Mouse (Mus musculus): ENCODE measurements around the gene Tmem204. TPM values are rescaled to one million over a fixed set of nuclear protein-coding genes. Genes with fewer than 3 reads are reported as not detected.

Gene Tmem204
- polyA plus RNA-seq, 1 experiment from 2014 or later = 29.8 TPM

DNA sequence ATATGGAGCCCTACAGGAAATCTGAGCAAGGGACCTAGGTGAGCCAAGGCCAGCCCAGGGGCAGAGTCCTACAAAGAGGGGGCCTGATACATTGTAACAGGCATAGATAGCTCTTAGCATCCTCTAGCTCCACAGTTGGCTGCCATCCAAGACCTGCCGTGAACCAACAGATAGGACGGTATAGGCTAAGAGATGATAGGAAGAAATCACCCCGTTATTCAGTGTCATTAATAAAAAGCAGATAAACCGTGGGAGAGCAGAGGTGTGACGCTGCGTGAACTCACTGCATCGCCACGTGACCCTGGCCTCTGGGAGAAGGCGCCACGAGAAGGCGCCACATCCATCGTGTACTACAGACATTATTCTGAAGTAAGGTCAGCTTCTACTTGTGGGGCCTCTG, 19.5 kb downstream of the Tmem204 start:
- H3K9ac ChIP-seq = no peak overlapping the region
- no peak overlapping the region for H3K4me3 ChIP-seq (replicated peaks)
- H3K4me1 ChIP-seq = no peaks in the 10 kb centered on the region
- no peak for ATAC-seq (ENCODE audit: insufficient number of reproducible peaks, low FRiP score, low TSS enrichment, low read depth)
- peaks cover 34% of the 10 kb centered on the region for H3K36me3 ChIP-seq
- no peak overlapping the region for H3K4me2 ChIP-seq (replicated peaks)
- 0 out of 2 replicates have a peak overlapping the region, but pooled peaks have one; percentile 11 for H3K27ac ChIP-seq (replicated peaks)
- no peaks in the 10 kb centered on the region for H3K9me3 ChIP-seq (replicated peaks)
- no peaks in the 10 kb centered on the region for H3K27me3 ChIP-seq
- WGBS = 88% methylated on average over 12 of the region's 12 CpGs

GRCm38 (mm10) chr17:25063261-25063660, 20.1 kb downstream of the Tmem204 start:
- H3K27ac ChIP-seq (replicated peaks) = no peak overlapping the region
- no peak overlapping the region for H3K4me2 ChIP-seq (replicated peaks)
- 66% methylated on average over 4 of the region's 4 CpGs for WGBS
- no peaks in the 10 kb centered on the region for H3K4me1 ChIP-seq
- peaks cover 38% of the 10 kb centered on the region for H3K36me3 ChIP-seq
- no peak for ATAC-seq (ENCODE audit: insufficient number of reproducible peaks, low FRiP score, low TSS enrichment, low read depth)
- H3K9me3 ChIP-seq (replicated peaks) = no peaks in the 10 kb centered on the region
- no peak overlapping the region for H3K9ac ChIP-seq
- no peak overlapping the region for H3K4me3 ChIP-seq (replicated peaks)
- H3K27me3 ChIP-seq = no peaks in the 10 kb centered on the region

DNA sequence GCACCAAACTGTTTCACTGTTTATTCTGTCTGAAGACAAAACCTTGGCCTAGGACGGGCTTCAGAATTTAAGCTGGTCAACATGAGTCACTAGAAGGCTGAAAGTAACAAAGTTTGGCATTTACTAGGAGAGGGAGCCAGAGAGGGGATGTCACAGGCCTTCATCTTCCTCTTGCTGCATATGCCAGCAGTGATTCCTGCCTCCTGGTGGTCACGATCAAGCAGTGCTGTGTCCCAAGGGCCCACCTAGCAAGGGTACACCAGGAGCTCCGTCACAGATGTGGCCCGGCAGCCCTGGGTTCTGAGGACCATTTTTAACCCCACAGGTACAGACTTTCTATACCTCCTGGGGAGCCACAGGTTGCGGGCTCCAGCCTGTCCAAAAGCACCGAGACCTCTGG, 26.4 kb downstream of the Tmem204 start:
- Histone ChIP-seq H3K27ac (replicated peaks) (no peak overlapping the region), H3K9ac (no peak overlapping the region), H3K4me2 (replicated peaks) (no peak overlapping the region), H3K4me1 (no peaks in the 10 kb centered on the region), H3K4me3 (replicated peaks) (no peak overlapping the region), H3K27me3 (no peaks in the 10 kb centered on the region), H3K36me3 (peaks cover 55% of the 10 kb centered on the region), H3K9me3 (replicated peaks) (no peaks in the 10 kb centered on the region)
- ATAC-seq (ENCODE audit: insufficient number of reproducible peaks, low FRiP score, low TSS enrichment, low read depth) = no peak
- WGBS = 78% methylated on average over 6 of the region's 6 CpGs

- no peaks in the 10 kb centered on the region for H3K9me3 ChIP-seq (replicated peaks)
- no peaks in the 10 kb centered on the region for H3K4me1 ChIP-seq
- no peak overlapping the region for H3K9ac ChIP-seq
- H3K4me2 ChIP-seq (replicated peaks) = no peak overlapping the region
- H3K36me3 ChIP-seq = peaks cover 52% of the 10 kb centered on the region
- 80% methylated on average over 9 of the region's 9 CpGs for WGBS
- H3K27me3 ChIP-seq = no peaks in the 10 kb centered on the region
- no peak for ATAC-seq (ENCODE audit: insufficient number of reproducible peaks, low FRiP score, low TSS enrichment, low read depth)
- no peak overlapping the region for H3K27ac ChIP-seq (replicated peaks)
- H3K4me3 ChIP-seq (replicated peaks) = no peak overlapping the region
These were observed 30.1 kb downstream of the Tmem204 start for GRCm38 (mm10) chr17:25053274-25053673.

- H3K4me2 ChIP-seq (replicated peaks) = no peak overlapping the region
- no peaks in the 10 kb centered on the region for H3K4me1 ChIP-seq
- no peak overlapping the region for H3K9ac ChIP-seq
- H3K27me3 ChIP-seq = no peaks in the 10 kb centered on the region
- H3K9me3 ChIP-seq (replicated peaks) = no peaks in the 10 kb centered on the region
- WGBS = 84% methylated on average over 6 of the region's 6 CpGs
- no peak for ATAC-seq (ENCODE audit: insufficient number of reproducible peaks, low FRiP score, low TSS enrichment, low read depth)
- H3K4me3 ChIP-seq (replicated peaks) = no peak overlapping the region
- H3K36me3 ChIP-seq = peaks cover 33% of the 10 kb centered on the region
- H3K27ac ChIP-seq (replicated peaks) = no peak overlapping the region
These were observed 36.2 kb downstream of the Tmem204 start for GRCm38 (mm10) chr17:25047143-25047542.

DNA sequence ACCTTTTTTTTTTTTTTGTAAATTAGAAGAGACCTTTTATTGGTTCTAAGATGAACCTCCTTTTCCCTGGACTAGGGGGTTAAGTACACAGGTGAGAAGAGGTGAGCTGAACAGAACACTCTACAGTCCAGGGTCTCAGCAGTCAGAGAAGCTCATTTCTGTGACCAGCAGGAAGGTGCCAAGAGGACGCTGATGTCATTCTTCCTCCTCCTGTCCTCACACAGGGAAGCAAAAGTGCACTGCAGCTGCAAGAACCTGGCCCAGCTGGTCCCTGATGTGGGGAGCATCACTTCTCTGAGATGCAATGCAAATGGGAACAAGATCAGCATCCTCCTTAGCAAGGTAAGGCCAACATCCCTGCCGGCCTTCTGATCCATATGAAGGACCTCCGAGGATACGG, 38.1 kb downstream of the Tmem204 start:
- ATAC-seq (ENCODE audit: insufficient number of reproducible peaks, low FRiP score, low TSS enrichment, low read depth) = no peak

GRCm38 (mm10) chr17:25044879-25045278, 38.5 kb downstream of the Tmem204 start:
- 61% methylated on average over 7 of the region's 7 CpGs for WGBS
- peaks cover 24% of the 10 kb centered on the region for H3K36me3 ChIP-seq
- no peak overlapping the region for H3K9ac ChIP-seq
- H3K27ac ChIP-seq (replicated peaks) = no peak overlapping the region
- H3K4me1 ChIP-seq = no peaks in the 10 kb centered on the region
- no peaks in the 10 kb centered on the region for H3K9me3 ChIP-seq (replicated peaks)
- no peak overlapping the region for H3K4me3 ChIP-seq (replicated peaks)
- no peaks in the 10 kb centered on the region for H3K27me3 ChIP-seq
- no peak for ATAC-seq (ENCODE audit: insufficient number of reproducible peaks, low FRiP score, low TSS enrichment, low read depth)
- no peak overlapping the region for H3K4me2 ChIP-seq (replicated peaks)

More for the DNA sequence above, 38.1 kb downstream of the Tmem204 start:
- H3K4me1 ChIP-seq = no peaks in the 10 kb centered on the region
- no peak overlapping the region for H3K27ac ChIP-seq (replicated peaks)
- no peak overlapping the region for H3K4me2 ChIP-seq (replicated peaks)
- H3K9ac ChIP-seq = no peak overlapping the region
- no peaks in the 10 kb centered on the region for H3K9me3 ChIP-seq (replicated peaks)
- H3K4me3 ChIP-seq (replicated peaks) = no peak overlapping the region
- no peaks in the 10 kb centered on the region for H3K27me3 ChIP-seq
- 83% methylated on average over 4 of the region's 4 CpGs for WGBS
- peaks cover 23% of the 10 kb centered on the region; the same call in 1 of the 2 replicates for H3K36me3 ChIP-seq

DNA sequence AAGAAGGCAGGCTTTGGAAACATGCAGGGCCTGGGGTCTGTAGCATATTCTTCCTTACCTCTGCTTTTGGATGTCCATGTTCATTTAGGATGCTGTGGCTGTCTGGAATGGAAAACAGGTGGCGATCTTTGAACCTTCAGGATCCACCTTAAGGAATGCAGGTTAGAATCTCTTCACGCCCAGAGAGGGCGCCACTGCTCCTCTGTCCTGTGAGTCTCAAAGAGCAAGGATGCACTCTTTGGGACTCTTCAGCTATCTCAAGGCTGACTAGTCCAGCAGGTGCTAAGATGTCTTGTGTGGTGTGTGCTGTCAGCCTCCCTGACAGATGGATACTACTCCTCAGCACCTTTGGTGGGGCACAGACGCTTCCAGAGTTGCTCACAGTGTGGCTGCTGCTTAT, 47.2 kb downstream of the Tmem204 start:
- H3K4me2 ChIP-seq (replicated peaks) = no peak overlapping the region
- H3K36me3 ChIP-seq = peaks cover 61% of the 10 kb centered on the region
- H3K9ac ChIP-seq = no peak overlapping the region
- H3K9me3 ChIP-seq (replicated peaks) = no peaks in the 10 kb centered on the region
- ATAC-seq (ENCODE audit: insufficient number of reproducible peaks, low FRiP score, low TSS enrichment, low read depth) = no peak
- H3K4me1 ChIP-seq = no peaks in the 10 kb centered on the region
- H3K27me3 ChIP-seq = no peaks in the 10 kb centered on the region
- 63% methylated on average over 4 of the region's 4 CpGs for WGBS
- no peak overlapping the region for H3K27ac ChIP-seq (replicated peaks)
- H3K4me3 ChIP-seq (replicated peaks) = no peak overlapping the region

- H3K27ac ChIP-seq (replicated peaks) = peak overlapping the region; percentile 89
- WGBS = under 1% methylated on average over 55 of the region's 55 CpGs
- peak overlapping the region; percentile 71 for H3K9ac ChIP-seq
- H3K9me3 ChIP-seq (replicated peaks) = no peaks in the 10 kb centered on the region
- ATAC-seq (ENCODE audit: insufficient number of reproducible peaks, low FRiP score, low TSS enrichment, low read depth) = peak; percentile 85
- no peaks in the 10 kb centered on the region for H3K27me3 ChIP-seq
- peak overlapping the region; percentile 89 for H3K4me2 ChIP-seq (replicated peaks)
- peaks cover 18% of the 10 kb centered on the region for H3K36me3 ChIP-seq
- H3K4me1 ChIP-seq = peaks cover 17% of the 10 kb centered on the region; the same call in 1 of the 2 replicates
- peak overlapping the region; percentile 99 for H3K4me3 ChIP-seq (replicated peaks)
These were observed 66.9 kb downstream of the Tmem204 start for GRCm38 (mm10) chr17:25016292-25017132.

GRCm38 (mm10) chr17:25015655-25016291, 67.6 kb downstream of the Tmem204 start, which contains the start of the genes Cramp1l and Ift140:
TSS of gene Cramp1l (minus strand) at chr17:25015788.
TSS of gene Ift140 (plus strand) at chr17:25016085.
- Histone ChIP-seq H3K4me2 (replicated peaks) (peak within 1 kb of the TSS; percentile 95), H3K27ac (replicated peaks) (peak within 1 kb of the TSS; percentile 89), H3K27me3 (no peaks in the 10 kb centered on the region), H3K9me3 (replicated peaks) (no peaks in the 10 kb centered on the region), H3K4me3 (replicated peaks) (peak within 1 kb of the TSS; percentile 99), H3K4me1 (peaks cover 17% of the 10 kb centered on the region; the same call in 1 of the 2 replicates), H3K9ac (peak within 1 kb of the TSS; percentile 90), H3K36me3 (peaks cover 25% of the 10 kb centered on the region)
- ATAC-seq (ENCODE audit: insufficient number of reproducible peaks, low FRiP score, low TSS enrichment, low read depth) = peak; percentile 98
- WGBS = under 1% methylated on average over 62 of the region's 62 CpGs

GRCm38 (mm10) chr17:25014841-25015570, 68.4 kb downstream of the Tmem204 start:
- ATAC-seq (ENCODE audit: insufficient number of reproducible peaks, low FRiP score, low TSS enrichment, low read depth) = peak; percentile 5; the same call in 1 of the 2 replicates
- Histone ChIP-seq H3K4me1 (peaks cover 17% of the 10 kb centered on the region; the same call in 1 of the 2 replicates), H3K27ac (replicated peaks) (peak overlapping the region; percentile 86), H3K4me2 (replicated peaks) (peak overlapping the region; percentile 95), H3K9ac (peak overlapping the region; percentile 90), H3K4me3 (replicated peaks) (peak overlapping the region; percentile 99), H3K27me3 (no peaks in the 10 kb centered on the region), H3K9me3 (replicated peaks) (no peaks in the 10 kb centered on the region), H3K36me3 (peaks cover 26% of the 10 kb centered on the region)
- WGBS = under 1% methylated on average over 39 of the region's 39 CpGs

Measured in embryonic facial prominence, embryonic 15.5 days (tissue).